Mouse (Mus musculus) small intestine, adult 10 weeks (tissue): ENCODE data around the gene Arhgef1. TPM values are rescaled to one million over a fixed set of nuclear protein-coding genes. Genes with fewer than 3 reads are reported as not detected.

Experiments
- polyA plus RNA-seq: library from polyadenylated mRNA; stranded (reverse); fragments of 350-450 nt; fragmentation: Illumina TruSeq; extraction: RNeasy Lipid Tissue Mini Kit (QIAGEN cat#74804); gene quantifications from one replicate; pipeline ENCODE4 v1.2.3, GENCODE M21; 2014; ENCODE audit warnings: low replicate concordance

Gene Arhgef1
- polyA plus RNA-seq = 0.37 TPM

DNA sequence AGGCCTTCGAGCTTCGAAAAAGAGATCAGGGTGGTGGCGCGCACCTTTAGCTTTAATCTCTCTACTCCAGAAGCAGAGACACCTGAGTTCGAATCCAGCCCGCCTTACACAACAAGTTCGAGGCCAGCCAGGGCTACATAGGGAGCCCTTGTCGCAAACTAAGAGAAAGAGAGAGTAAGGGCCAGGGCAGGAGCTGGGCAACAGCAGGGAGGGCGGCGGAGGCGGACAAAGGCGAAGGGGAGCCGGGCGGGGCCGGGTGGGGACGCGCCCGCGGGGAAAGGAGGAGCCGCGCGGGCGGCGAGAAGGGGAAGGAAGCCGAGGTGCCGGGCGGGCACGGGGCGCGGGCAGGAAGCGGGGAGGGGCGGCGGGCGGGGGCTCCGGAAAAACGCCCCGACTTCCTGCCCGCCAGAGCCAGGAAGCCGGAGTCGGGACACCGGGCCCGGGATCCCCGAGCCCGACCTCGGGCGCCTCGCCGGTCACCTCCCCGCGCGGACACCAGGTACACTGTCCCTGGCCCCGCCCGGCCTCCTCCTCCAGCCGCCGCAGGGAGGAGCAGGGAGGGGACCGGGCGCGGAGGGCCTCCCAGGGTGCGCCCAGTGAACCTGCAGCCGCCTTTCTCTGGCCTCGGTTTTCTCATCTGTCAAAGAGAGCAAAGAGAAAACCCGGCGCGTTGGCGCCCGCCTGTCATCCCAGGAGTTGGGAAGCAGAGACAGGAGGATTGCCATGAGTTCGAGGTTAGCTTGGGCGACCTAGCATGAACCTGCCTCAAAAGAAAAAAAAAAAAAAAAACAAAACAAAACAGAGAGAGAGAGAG is at the start of gene Arhgef1:
TSS of gene Arhgef1 (plus strand) at position 283 of the 814 bp plus-strand sequence.

DNA sequence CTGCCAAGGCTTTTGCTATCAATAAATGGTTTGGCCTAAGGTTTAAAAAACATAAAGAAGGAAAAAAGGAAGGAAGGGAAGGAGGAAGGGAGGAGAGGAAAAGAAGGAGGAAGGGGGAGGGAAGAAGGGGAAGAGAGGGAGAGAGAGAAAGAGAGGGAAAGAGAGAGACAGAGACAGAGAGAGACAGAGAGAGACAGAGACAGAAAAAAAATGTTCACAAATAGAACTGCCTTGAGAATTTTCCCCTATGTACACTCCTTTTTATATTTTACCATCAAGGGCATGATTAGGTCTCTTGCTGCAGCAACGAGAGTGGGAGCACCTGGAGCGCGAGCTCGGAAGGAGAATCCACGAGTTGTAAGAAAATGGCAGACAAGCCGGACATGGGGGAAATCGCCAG is 40.8 kb upstream of the Arhgef1 start, which contains the start of gene Gm9844:
TSS of gene Gm9844 (plus strand) at position 301 of the 400 bp plus-strand sequence.

DNA sequence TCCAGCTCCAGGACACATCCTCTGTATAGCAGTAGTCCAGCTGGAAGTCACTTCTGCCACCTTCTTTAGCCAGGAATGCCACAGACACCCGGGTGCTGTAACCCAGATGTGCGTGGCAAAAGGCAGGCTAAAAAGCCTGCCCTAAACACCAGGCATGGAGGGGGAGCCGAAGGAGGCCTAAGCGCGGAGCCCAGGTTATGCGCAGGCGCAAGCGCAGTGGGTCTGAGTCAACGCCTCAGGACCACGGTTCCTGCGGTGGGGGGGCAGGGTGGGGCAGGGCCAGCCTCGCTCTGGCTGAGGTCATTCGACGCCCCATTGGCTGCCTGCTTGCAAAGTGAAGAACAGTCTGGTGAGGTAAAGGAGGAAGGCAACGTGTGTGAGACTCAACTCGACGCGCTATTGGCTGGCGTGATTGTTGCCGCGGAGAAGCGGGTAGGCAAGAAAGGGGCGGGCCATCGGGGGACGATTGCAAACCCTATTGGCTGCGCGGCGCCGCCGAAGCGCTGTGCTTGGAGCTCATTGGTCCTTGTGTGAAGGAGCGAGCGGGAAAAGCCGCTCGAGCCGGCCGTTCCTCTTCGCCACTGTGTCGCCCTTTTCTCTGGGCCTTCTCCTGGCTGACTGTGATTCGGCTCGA is 33.1 kb upstream of the Arhgef1 start, which contains the start of the genes Lypd4 and Dmrtc2:
TSS of gene Lypd4 (minus strand) at position 410 of the 634 bp plus-strand sequence.
TSS of gene Dmrtc2 (plus strand) at position 526 of the 634 bp plus-strand sequence.

DNA sequence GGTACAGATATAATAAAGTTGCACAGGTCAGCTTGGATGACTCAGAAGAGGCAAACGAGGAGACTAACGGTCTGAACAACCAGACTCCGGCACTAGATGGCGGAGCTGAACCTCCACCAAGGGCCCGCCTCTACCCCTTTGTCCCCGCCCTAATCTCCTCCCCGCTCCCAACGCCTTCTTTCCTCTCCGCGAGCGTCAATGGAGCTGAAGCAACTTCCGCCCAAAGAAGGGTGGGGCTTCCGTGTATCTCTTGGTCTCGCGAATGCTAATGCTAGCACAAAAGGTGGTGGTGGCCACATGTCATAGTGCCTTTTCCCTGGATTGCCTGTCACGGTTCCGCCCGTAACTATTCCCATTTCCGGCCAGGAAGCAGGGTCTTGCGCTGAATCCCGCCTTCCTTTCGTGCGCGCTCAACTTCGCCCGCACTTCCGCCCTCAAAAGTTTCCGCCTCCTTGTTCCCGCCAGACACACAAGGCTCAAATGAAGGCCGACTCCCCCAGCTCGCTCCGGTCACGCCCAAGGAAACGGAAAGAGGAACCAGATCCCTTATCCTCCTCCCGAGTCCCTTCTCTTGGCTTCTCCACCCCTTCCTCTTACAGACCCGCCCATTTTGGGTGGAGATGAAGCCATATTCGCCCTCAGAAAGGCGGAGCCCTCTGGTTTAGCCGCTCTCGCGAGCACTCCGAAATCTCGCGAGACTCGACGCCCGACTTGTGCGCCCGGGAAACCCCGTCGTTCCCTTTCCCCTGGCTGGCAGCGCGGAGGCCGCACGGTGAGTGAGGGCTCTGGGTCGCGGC is 18.6 kb upstream of the Arhgef1 start, which contains the start of gene Rps19:
TSS of gene Rps19 (plus strand) at position 476 of the 797 bp plus-strand sequence.

GRCm38 (mm10) chr7:24897224-24897623 is 5.5 kb upstream of the Arhgef1 start, which contains the start of gene Cd79a:
Gene Cd79a (plus strand): TSS chr7:24897381.

DNA sequence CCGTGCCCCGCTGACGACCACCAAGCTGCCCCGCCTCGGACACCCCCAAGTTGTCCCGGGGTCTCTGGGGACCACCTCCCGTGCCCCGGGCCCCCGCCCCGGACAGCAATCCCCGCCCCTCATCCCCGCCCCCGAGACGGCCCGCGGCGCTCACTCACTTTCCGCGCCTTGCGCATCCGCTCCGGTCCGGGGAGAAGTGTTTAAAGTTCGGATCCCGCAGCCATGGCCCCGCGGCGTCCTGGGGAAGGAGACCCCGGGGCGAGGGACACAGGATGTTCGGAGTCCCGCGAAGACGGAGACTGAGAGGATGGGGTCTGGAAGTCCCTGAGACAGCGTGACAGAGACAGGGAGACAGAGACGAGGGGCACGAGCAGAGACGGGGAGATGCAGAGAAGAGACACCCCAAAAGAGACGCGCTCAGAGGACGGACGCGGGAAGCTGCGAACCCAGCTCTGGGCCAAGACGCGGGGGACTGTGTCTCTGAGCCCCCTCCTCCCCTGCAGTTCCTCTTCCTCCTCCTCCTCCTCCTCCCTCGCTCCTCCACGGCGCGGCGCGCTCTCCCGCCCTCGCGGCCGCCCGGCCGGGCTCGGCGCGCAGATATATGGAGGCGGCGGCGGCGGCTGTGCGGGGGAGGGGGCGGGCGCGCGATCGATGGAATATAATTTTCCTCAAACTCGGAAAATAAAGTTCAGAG is 41.7 kb downstream of the Arhgef1 start, which contains the start of gene Gm4881:
TSS of gene Gm4881 (minus strand) at position 238 of the 694 bp plus-strand sequence.

DNA sequence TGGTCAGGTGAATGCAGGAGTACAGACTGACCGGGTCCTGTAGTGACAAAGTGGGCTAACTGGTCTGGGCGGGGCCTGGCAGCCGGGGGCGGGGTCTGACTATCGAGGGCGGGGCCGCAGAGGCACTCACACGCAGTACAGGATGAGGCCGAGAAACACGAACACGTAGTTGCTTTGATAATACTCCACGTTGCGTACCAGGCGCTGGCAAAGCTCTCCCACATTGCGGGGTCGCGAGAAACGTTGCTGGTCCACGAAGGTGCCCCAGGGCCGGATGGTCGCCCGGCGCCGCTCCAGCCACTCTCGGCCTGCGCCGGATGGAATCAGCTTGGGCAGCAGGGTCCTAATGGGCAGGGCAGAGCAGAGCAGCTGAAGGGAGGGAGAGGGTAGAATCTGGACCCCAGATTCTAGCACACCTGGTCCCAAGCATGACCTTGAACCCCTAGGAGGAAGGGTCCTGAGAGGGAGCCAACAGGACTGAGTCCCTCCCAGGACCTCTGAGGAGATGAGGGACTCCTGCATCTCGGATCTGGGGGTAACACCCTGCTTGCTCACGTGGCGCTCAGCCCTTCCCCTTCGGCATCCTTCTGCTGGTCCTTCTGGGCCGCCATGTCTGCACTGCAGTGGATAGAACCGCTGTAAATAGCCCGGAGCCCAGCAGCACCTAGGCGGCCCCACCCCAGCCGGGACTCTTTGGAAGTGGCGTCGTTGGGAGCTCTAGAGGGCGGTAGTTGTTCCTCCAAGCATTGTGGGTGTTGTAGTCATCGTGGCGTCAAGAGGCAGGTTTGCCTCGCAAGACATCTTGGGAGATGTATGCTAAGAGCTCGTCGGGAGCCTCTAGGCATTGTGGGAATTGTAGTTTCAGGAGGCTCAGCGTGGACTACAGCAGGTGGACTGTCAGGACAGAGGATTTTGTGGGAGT is 69.5 kb downstream of the Arhgef1 start, which contains the start of gene Rabac1:
TSS of gene Rabac1 (minus strand) at position 783 of the 922 bp plus-strand sequence.

Other genes with a start within 250 kb of the Arhgef1 start
- not detected for gene Tex101, start 226.2 kb upstream of the Arhgef1 start, polyA plus RNA-seq
- not detected for gene BC049730, start 193.7 kb upstream of the Arhgef1 start, polyA plus RNA-seq
- gene Gm4763, start 176.0 kb upstream of the Arhgef1 start, polyA plus RNA-seq = not detected
- gene Cd177, start 142.6 kb upstream of the Arhgef1 start, polyA plus RNA-seq = not detected
- gene Ceacam10, start 125.7 kb upstream of the Arhgef1 start, polyA plus RNA-seq = 0.59 TPM
- not detected for gene Gm9844, start 40.7 kb upstream of the Arhgef1 start, polyA plus RNA-seq
- gene Lypd4, start 33.0 kb upstream of the Arhgef1 start, polyA plus RNA-seq = not detected
- gene Dmrtc2, start 32.9 kb upstream of the Arhgef1 start, polyA plus RNA-seq = not detected
- 2.7 TPM for gene Rps19, start 18.5 kb upstream of the Arhgef1 start, polyA plus RNA-seq
- 0.30 TPM for gene Cd79a, start 5.5 kb upstream of the Arhgef1 start, polyA plus RNA-seq
- gene Gm4881, start 41.6 kb downstream of the Arhgef1 start, polyA plus RNA-seq = not detected
- gene Rabac1, start 69.8 kb downstream of the Arhgef1 start, polyA plus RNA-seq = not detected
- not detected for gene Atp1a3, start 103.0 kb downstream of the Arhgef1 start, polyA plus RNA-seq
- gene Grik5, start 169.4 kb downstream of the Arhgef1 start, polyA plus RNA-seq = not detected
- gene Zfp574, start 169.7 kb downstream of the Arhgef1 start, polyA plus RNA-seq = 0.71 TPM